Comparison of ENCODE assay signal across 7 mouse cellular contexts in the genomic region with DNA sequence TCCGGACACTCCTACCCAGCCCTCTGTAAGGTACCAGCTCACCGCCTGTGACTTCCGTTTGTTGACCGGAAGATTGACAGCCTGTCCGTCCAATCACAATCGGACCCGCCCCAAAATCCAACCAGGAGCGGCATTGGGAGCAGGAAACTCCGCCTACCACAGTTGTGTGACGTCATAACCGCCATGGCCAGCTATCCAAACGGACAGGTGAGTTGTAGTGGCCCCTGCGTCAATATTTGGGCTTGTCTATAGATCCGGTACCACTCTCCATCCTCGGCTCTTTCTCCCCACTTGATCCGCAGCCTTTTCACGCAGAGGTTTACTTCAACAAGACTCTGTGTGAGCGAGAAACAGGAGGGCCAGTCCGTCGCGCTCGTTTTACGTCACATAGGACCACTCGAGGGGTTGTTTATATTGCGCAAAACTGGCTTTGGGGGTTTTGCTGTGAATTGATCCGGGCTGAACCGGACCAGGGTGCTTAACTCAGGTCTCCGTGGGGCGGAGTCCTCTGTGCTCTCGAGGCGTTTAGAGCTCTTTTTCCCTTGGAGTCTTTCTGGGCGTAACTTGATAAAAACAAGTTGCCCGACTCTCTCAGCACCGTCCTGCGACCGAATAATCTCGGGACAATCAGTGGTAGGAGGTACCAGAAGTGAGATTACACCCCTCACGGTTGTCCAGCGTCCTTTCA. TPM values are rescaled to one million over a fixed set of nuclear protein-coding genes. Genes with fewer than 3 reads are reported as not detected.
DNase-seq lines count a peak whose midpoint lies in the region; ATAC-seq lines count a peak whose summit lies in the region.

No protein-coding gene starts in this region.

- H3K36me3 ChIP-seq in intestine, embryonic 15.5 days: no peaks in the 10 kb centered on the region
- no peaks in the 10 kb centered on the region for H3K36me3 ChIP-seq in midbrain, embryonic 10.5 days

- no peaks in the 10 kb centered on the region for H3K9me3 ChIP-seq in intestine, embryonic 15.5 days
- H3K9me3 ChIP-seq in midbrain, embryonic 10.5 days (replicated peaks): 0 out of 2 replicates have a peak, but pooled peaks cover 5% of the 10 kb centered on the region

- ATAC-seq in intestine, embryonic 15.5 days: peak; percentile 93

- intact Hi-C loops in gastrocnemius, postnatal 36 days (cut with DNase I): no loop called here
- intact Hi-C loops in left cerebral cortex, postnatal 25 days (cut with DNase I): no loop called here

- peak overlapping the region; percentile 85 for H3K27ac ChIP-seq in intestine, embryonic 15.5 days
- H3K27ac ChIP-seq in midbrain, embryonic 10.5 days (replicated peaks): peak overlapping the region; percentile 87

- peak overlapping the region; percentile 73 for H3K4me3 ChIP-seq in intestine, embryonic 15.5 days (replicated peaks)
- H3K4me3 ChIP-seq in midbrain, embryonic 10.5 days: peak overlapping the region; percentile 82

- no peaks in the 10 kb centered on the region for H3K27me3 ChIP-seq in intestine, embryonic 15.5 days (replicated peaks)
- H3K27me3 ChIP-seq in midbrain, embryonic 10.5 days (ENCODE audit: low read depth, poor library complexity, severe bottlenecking): no peaks in the 10 kb centered on the region

- H3K9ac ChIP-seq in intestine, embryonic 15.5 days: peak overlapping the region; percentile 61

- under 1% methylated on average over 39 of the region's 39 CpGs for WGBS in intestine, embryonic 15.5 days
- WGBS in midbrain, embryonic 10.5 days: 1% methylated on average over 39 of the region's 39 CpGs

- peaks cover 22% of the 10 kb centered on the region for H3K4me1 ChIP-seq in intestine, embryonic 15.5 days (replicated peaks)
- H3K4me1 ChIP-seq in midbrain, embryonic 10.5 days: peaks cover 22% of the 10 kb centered on the region

- peak; percentile 99 to 100 for DNase-seq in adrenal gland, adult 18-20 months (ENCODE audit: low spot score in 2 of 2)
- peak; percentile 98 for DNase-seq in embryo, embryonic 11 days
- peak; percentile 100 for DNase-seq in gastrocnemius, postnatal 36 days
- peak; percentile 100 for DNase-seq in left cerebral cortex, postnatal 25 days (ENCODE audit: low spot score in 2 of 2)
- peak; percentile 99 for DNase-seq in midbrain, embryonic 10.5 days (ENCODE audit: low spot score)
- DNase-seq in right cerebral cortex, postnatal 4 days: peak; percentile 100

- H3K4me2 ChIP-seq in intestine, embryonic 15.5 days (replicated peaks): peak overlapping the region; percentile 70

RNA-seq across cellular contexts. Expression of a gene that starts 5.2 kb away (rescaled TPM):
- total RNA-seq in adrenal gland, adult 18-20 months (2021): 10 to 100 TPM; 74.1 to 79.0 TPM
- 10 to 100 TPM; 32.0 to 34.3 TPM for total RNA-seq in gastrocnemius, postnatal 36 days (2021)
- 67.0 and 76.6 TPM in 2 replicates for polyA plus RNA-seq in intestine, embryonic 15.5 days (2015; fragmentation: Nextera tagmentation; extraction: Ambion mirVana)
- 10 to 100 TPM; 65.8 to 66.9 TPM for total RNA-seq in left cerebral cortex, postnatal 25 days (2021)
- polyA plus RNA-seq in midbrain, embryonic 10.5 days (2016; fragmentation: Nextera tagmentation; extraction: Ambion mirVana): 74.0 and 76.9 TPM in 2 replicates

RNA-seq across cellular contexts. Expression of a gene that starts 31.6 kb away (rescaled TPM):
- total RNA-seq in adrenal gland, adult 18-20 months (2021): under 1 TPM; 0.46 to 0.77 TPM
- not detected for total RNA-seq in gastrocnemius, postnatal 36 days (2021)
- polyA plus RNA-seq in intestine, embryonic 15.5 days (2015; fragmentation: Nextera tagmentation; extraction: Ambion mirVana): 0.24 and 0.37 TPM in 2 replicates
- total RNA-seq in left cerebral cortex, postnatal 25 days (2021): 1 to 10 TPM; 2.2 to 2.7 TPM
- polyA plus RNA-seq in midbrain, embryonic 10.5 days (2016; fragmentation: Nextera tagmentation; extraction: Ambion mirVana): 0.23 and 0.31 TPM in 2 replicates

RNA-seq across cellular contexts. Expression of a gene that starts 59.9 kb away (rescaled TPM):
- total RNA-seq in adrenal gland, adult 18-20 months (2021): 10 to 100 TPM; 13.2 to 14.7 TPM
- 1 to 10 TPM; 6.9 to 7.7 TPM for total RNA-seq in gastrocnemius, postnatal 36 days (2021)
- polyA plus RNA-seq in intestine, embryonic 15.5 days (2015; fragmentation: Nextera tagmentation; extraction: Ambion mirVana): 60.0 and 63.0 TPM in 2 replicates
- 10 to 100 TPM; 15.1 to 15.7 TPM for total RNA-seq in left cerebral cortex, postnatal 25 days (2021)
- polyA plus RNA-seq in midbrain, embryonic 10.5 days (2016; fragmentation: Nextera tagmentation; extraction: Ambion mirVana): 3.8 and 5.8 TPM in 2 replicates

Comparison
In these comparisons a context has a peak if more than half of its experiments do, and no peak if none do; other contexts are left out.
1. Peak in every context shown above with its lines: DNase-seq, ATAC-seq, H3K4me3 ChIP-seq and H3K27ac ChIP-seq.